Mouse (Mus musculus): Measurements from ENCODE around the gene Kat5.

GRCm38 (mm10) chr19:5559229-5559628, 50.8 kb downstream of the Kat5 start:
- TF ChIP-seq EP300 (IDR thresholded peaks at IDR 0.05) (no peak), CTCF (IDR thresholded peaks at IDR 0.05) (no peak)

Data from lung, postnatal 0 days (tissue).